Mouse (Mus musculus) cerebral cortex, adult 2 months (tissue): Measurements from ENCODE around the gene Rsu1.

Source experiments
- WGBS: fragments of 180-500 bp; shearing (Covaris S2); methylation state at CpG from one replicate; pipeline ENCODE4 v1.1.7; 2018; 5-methylcytosine and 5-hydroxymethylcytosine counted together

Gene Rsu1

GRCm38 (mm10) chr2:13044555-13044954 lies 226.7 kb downstream of the Rsu1 start:
- 98% methylated on average over 4 of the region's 4 CpGs for WGBS

- 85% methylated on average over 4 of the region's 4 CpGs for WGBS
Measured at GRCm38 (mm10) chr2:13039785-13040184, 231.4 kb downstream of the Rsu1 start.

- WGBS, result 36% methylated on average over 3 of the region's 3 CpGs
Measured at GRCm38 (mm10) chr2:13038772-13039171, 232.4 kb downstream of the Rsu1 start.
